Mouse (Mus musculus) lung, postnatal 36 days (tissue): ENCODE measurements around the gene Idnk.

Experiments used
- DNase-seq: peaks from one replicate; pipeline ENCODE4 v3.0.0; 2022; ENCODE audit warnings: mixed read lengths

Gene Idnk

GRCm38 (mm10) chr13:58194908-58195307 lies 37.5 kb downstream of the Idnk start:
- peak; percentile 27 for DNase-seq

GRCm38 (mm10) chr13:58197211-58197610 lies 39.8 kb downstream of the Idnk start:
- DNase-seq = no peak

GRCm38 (mm10) chr13:58197981-58198640 lies 40.7 kb downstream of the Idnk start:
- DNase-seq = no peak

GRCm38 (mm10) chr13:58201343-58201742 lies 43.9 kb downstream of the Idnk start:
- no peak for DNase-seq

- no peak for DNase-seq
Observed at GRCm38 (mm10) chr13:58201908-58202307, 44.5 kb downstream of the Idnk start.

GRCm38 (mm10) chr13:58202903-58203302 lies 45.5 kb downstream of the Idnk start:
- no peak for DNase-seq

- no peak for DNase-seq
Observed at GRCm38 (mm10) chr13:58204202-58204601, 46.8 kb downstream of the Idnk start.

- DNase-seq = no peak
Observed at GRCm38 (mm10) chr13:58204986-58205385, 47.5 kb downstream of the Idnk start.

- no peak for DNase-seq
Observed at GRCm38 (mm10) chr13:58206084-58206483, 48.6 kb downstream of the Idnk start.

GRCm38 (mm10) chr13:58210441-58210840 lies 53.0 kb downstream of the Idnk start:
- no peak for DNase-seq

GRCm38 (mm10) chr13:58212530-58212929 lies 55.1 kb downstream of the Idnk start:
- no peak for DNase-seq

- no peak for DNase-seq
Observed at GRCm38 (mm10) chr13:58213801-58214200, 56.4 kb downstream of the Idnk start.
